Comparison of ENCODE assay signal across 8 mouse cellular contexts in genomic region chr13:73718225-73718624, GRCm38 (mm10). TPM values are rescaled to one million over a fixed set of nuclear protein-coding genes. Genes with fewer than 3 reads are reported as not detected.
A peak's percentile ranks its signal among the peaks of the same experiment; 100 is the strongest.
DNase-seq lines count a peak whose midpoint lies in the region; ATAC-seq and TF ChIP-seq lines count a peak whose summit lies in the region.

No protein-coding gene starts in this region.

- H3K4me3 ChIP-seq in embryonic facial prominence, embryonic 10.5 days = no peak overlapping the region
- H3K4me3 ChIP-seq in liver, postnatal 0 days (ENCODE audit: low read depth, low read length) = no peak overlapping the region
- H3K4me3 ChIP-seq in thymus, adult 2 months (ENCODE audit: control insufficient read depth, insufficient read depth, low read length) = no peak overlapping the region

- no peak for TF ChIP-seq POLR2A in thymus, adult 2 months (IDR thresholded peaks at IDR 0.05; ENCODE audit: control insufficient read depth, extremely low read depth, insufficient read depth, low read length, poor library complexity)

- peak; percentile 88 for ATAC-seq in CD4-positive, CD25-positive, alpha-beta regulatory T cell, adult 4 months
- ATAC-seq in liver, postnatal 0 days = 0 out of 2 replicates have a peak, but pooled peaks have one; percentile 25
- peak; percentile 73 for ATAC-seq in neutrophil, adult 5-6 weeks (ENCODE audit: extremely low read depth, insufficient number of reproducible peaks, low FRiP score, poor library complexity, severe bottlenecking)

- H3K27ac ChIP-seq in embryonic facial prominence, embryonic 10.5 days (replicated peaks) = no peak overlapping the region
- H3K27ac ChIP-seq in liver, postnatal 0 days (ENCODE audit: low read depth) = no peak overlapping the region
- H3K27ac ChIP-seq in thymus, adult 2 months (ENCODE audit: control insufficient read depth, insufficient read depth, low read length) = no peak overlapping the region

- intact Hi-C loops in heart, postnatal 10 days (cut with DNase I) = loop anchor here (1.0 to 2.0 kb wide), 3 partner anchors 71 to 189 kb away; no protein-coding TSS in a partner anchor

- no peak overlapping the region for H3K4me2 ChIP-seq in liver, postnatal 0 days (ENCODE audit: low read depth, low read length)

- no peaks in the 10 kb centered on the region for H3K36me3 ChIP-seq in embryonic facial prominence, embryonic 10.5 days (replicated peaks)
- no peaks in the 10 kb centered on the region for H3K36me3 ChIP-seq in liver, postnatal 0 days (replicated peaks; ENCODE audit: insufficient read depth, low read length)
- H3K36me3 ChIP-seq in thymus, adult 2 months (ENCODE audit: control insufficient read depth, insufficient read depth, low read length) = no peaks in the 10 kb centered on the region

- H3K4me1 ChIP-seq in embryonic facial prominence, embryonic 10.5 days = 0 out of 2 replicates have a peak, but pooled peaks cover 4% of the 10 kb centered on the region
- no peaks in the 10 kb centered on the region; the same call in 1 of the 2 replicates for H3K4me1 ChIP-seq in liver, postnatal 0 days (ENCODE audit: insufficient read depth)
- H3K4me1 ChIP-seq in thymus, adult 2 months (replicated peaks; ENCODE audit: control insufficient read depth, insufficient read depth, low read length) = peaks cover 7% of the 10 kb centered on the region

- no peak overlapping the region for H3K9ac ChIP-seq in liver, postnatal 0 days (replicated peaks)

- DNase-seq in adrenal gland, postnatal 25 days = peak; percentile 76
- peak; percentile 82 for DNase-seq in embryonic facial prominence, embryonic 10.5 days (ENCODE audit: low spot score)
- DNase-seq in heart, postnatal 10 days = peak; percentile 87 to 93
- peak; percentile 91 for DNase-seq in kidney, postnatal 4 days
- peak; percentile 83 for DNase-seq in liver, postnatal 0 days
- DNase-seq in thymus, adult 2 months = peak; percentile 83

- no peaks in the 10 kb centered on the region for H3K9me3 ChIP-seq in embryonic facial prominence, embryonic 10.5 days
- no peaks in the 10 kb centered on the region for H3K9me3 ChIP-seq in liver, postnatal 0 days (ENCODE audit: low read length)

- WGBS in embryonic facial prominence, embryonic 10.5 days = 7% methylated on average over 2 of the region's 2 CpGs
- 0% methylated on average over 2 of the region's 2 CpGs for WGBS in liver, postnatal 0 days (ENCODE audit: insufficient replicate concordance)
- WGBS in thymus, adult 2 months = 8% methylated on average over 2 of the region's 2 CpGs

- TF ChIP-seq CTCF in liver, postnatal 0 days (IDR thresholded peaks at IDR 0.05; ENCODE audit: low read depth) = peak; percentile 95
- no peak for TF ChIP-seq CTCF in thymus, adult 2 months (IDR thresholded peaks at IDR 0.05; ENCODE audit: borderline replicate concordance, control insufficient read depth, extremely low read depth, insufficient read depth, low read length, poor library complexity)

- TF ChIP-seq EP300 in liver, postnatal 0 days (IDR thresholded peaks at IDR 0.05; ENCODE audit: low read depth) = no peak

- H3K27me3 ChIP-seq in embryonic facial prominence, embryonic 10.5 days (replicated peaks; ENCODE audit: low read depth, poor library complexity, severe bottlenecking) = 0 out of 2 replicates have a peak, but pooled peaks cover 9% of the 10 kb centered on the region
- no peaks in the 10 kb centered on the region for H3K27me3 ChIP-seq in liver, postnatal 0 days (ENCODE audit: insufficient read depth, low read length)
- H3K27me3 ChIP-seq in thymus, adult 2 months (ENCODE audit: control insufficient read depth, insufficient read depth, low read length) = no peaks in the 10 kb centered on the region

RNA-seq across cellular contexts. Expression of gene Slc6a19, which starts 13.6 kb away (rescaled TPM):
- not detected for polyA plus RNA-seq in CD4-positive, CD25-positive, alpha-beta regulatory T cell, adult 4 months (2017; shearing (Covaris generic))
- 0.24 and 0.36 TPM in 2 replicates for total RNA-seq in adrenal gland, postnatal 25 days (2021)
- polyA plus RNA-seq in embryonic facial prominence, embryonic 10.5 days (2016; fragmentation: Nextera tagmentation; extraction: Ambion mirVana) = 0.08 and 0.34 TPM in 2 replicates
- total RNA-seq in heart, postnatal 10 days (2021) = under 1 TPM in 1 of 2 experiments, not detected in 1; 0.10 TPM
- 1.3 and 1.4 TPM in 2 replicates for polyA plus RNA-seq in liver, postnatal 0 days (2015; fragmentation: Nextera tagmentation; extraction: Ambion mirVana)
- 3.1 and 3.3 TPM in 2 replicates for total RNA-seq in neutrophil, adult 5-6 weeks (2017)
- 18.6 and 40.6 TPM in 2 replicates for polyA plus RNA-seq in thymus, adult 2 months (2012; rRNA removed)

RNA-seq across cellular contexts. Expression of gene Slc12a7, which starts 14.7 kb away (rescaled TPM):
- polyA plus RNA-seq in CD4-positive, CD25-positive, alpha-beta regulatory T cell, adult 4 months (2017; shearing (Covaris generic)) = 10 to 100 TPM; 37.2 to 50.1 TPM
- total RNA-seq in adrenal gland, postnatal 25 days (2021) = 40.0 and 48.2 TPM in 2 replicates
- 53.5 and 55.8 TPM in 2 replicates for polyA plus RNA-seq in embryonic facial prominence, embryonic 10.5 days (2016; fragmentation: Nextera tagmentation; extraction: Ambion mirVana)
- total RNA-seq in heart, postnatal 10 days (2021) = 100 to 1,000 TPM; 160 to 180 TPM
- polyA plus RNA-seq in liver, postnatal 0 days (2015; fragmentation: Nextera tagmentation; extraction: Ambion mirVana) = 6.5 and 7.0 TPM in 2 replicates
- 29.8 and 46.2 TPM in 2 replicates for total RNA-seq in neutrophil, adult 5-6 weeks (2017)
- polyA plus RNA-seq in thymus, adult 2 months (2012; rRNA removed) = 144 and 156 TPM in 2 replicates

RNA-seq across cellular contexts. Expression of gene Slc6a18, which starts 40.4 kb away (rescaled TPM):
- not detected for polyA plus RNA-seq in CD4-positive, CD25-positive, alpha-beta regulatory T cell, adult 4 months (2017; shearing (Covaris generic))
- total RNA-seq in adrenal gland, postnatal 25 days (2021) = not detected in 2 replicates
- not detected in 2 replicates for polyA plus RNA-seq in embryonic facial prominence, embryonic 10.5 days (2016; fragmentation: Nextera tagmentation; extraction: Ambion mirVana)
- total RNA-seq in heart, postnatal 10 days (2021) = not detected
- polyA plus RNA-seq in liver, postnatal 0 days (2015; fragmentation: Nextera tagmentation; extraction: Ambion mirVana) = not detected in 2 replicates
- total RNA-seq in neutrophil, adult 5-6 weeks (2017) = not detected in 2 replicates
- 0.15 and 0.26 TPM in 2 replicates for polyA plus RNA-seq in thymus, adult 2 months (2012; rRNA removed)

Comparison
In these comparisons a context has a peak if more than half of its experiments do, and no peak if none do; other contexts are left out.
1. ATAC-seq: peak in every context shown above with its lines; median percentile 88 in CD4-positive, CD25-positive, alpha-beta regulatory T cell, adult 4 months; 73 in neutrophil, adult 5-6 weeks; 25 in liver, postnatal 0 days.